Mouse (Mus musculus): Measurements from ENCODE around the gene Casp6. TPM values are rescaled to one million over a fixed set of nuclear protein-coding genes. Genes with fewer than 3 reads are reported as not detected.

Gene Casp6
- total RNA-seq, 2 experiments from 2014 or later: 12.5 to 13.6 TPM

Other genes starting within 250 kb of the Casp6 start
- gene Egf, start 146.1 kb upstream of the Casp6 start, total RNA-seq (2021): 1 to 10 TPM; 2.4 to 3.5 TPM
- gene Lrit3, start 97.4 kb upstream of the Casp6 start, total RNA-seq (2021): not detected
- gene Rrh, start 78.8 kb upstream of the Casp6 start, total RNA-seq (2021): not detected
- 10 to 100 TPM; 13.8 to 21.3 TPM for gene Gar1, start 70.0 kb upstream of the Casp6 start, total RNA-seq (2021)
- 1 to 10 TPM in 1 of 2 experiments, under 1 TPM in 1; 0.92 to 1.1 TPM for gene Cfi, start 65.5 kb upstream of the Casp6 start, total RNA-seq (2021)
- 10 to 100 TPM; 41.2 to 53.0 TPM for gene Pla2g12a, start 22.8 kb upstream of the Casp6 start, total RNA-seq (2021)
- gene Mcub, start 68.8 kb downstream of the Casp6 start, total RNA-seq (2021): 1 to 10 TPM; 2.4 to 2.7 TPM
- gene Sec24b, start 160.1 kb downstream of the Casp6 start, total RNA-seq (2021): 10 to 100 TPM; 28.4 to 35.1 TPM
- under 1 TPM; 0.16 to 0.33 TPM for gene Col25a1, start 230.1 kb downstream of the Casp6 start, total RNA-seq (2021)

All from heart, postnatal 36 days (tissue).